Mouse (Mus musculus) thymus, postnatal 14 days (tissue): ENCODE data around the gene Camkk1.
A peak's percentile ranks its signal among the peaks of the same experiment; 100 is the strongest.

Source experiments
- DNase-seq: peaks from one replicate; pipeline ENCODE4 v3.0.0; 2021

Camkk1 gene

GRCm38 (mm10) chr11:73015391-73016102 lies 3.3 kb upstream of the Camkk1 start:
- DNase-seq = peak; percentile 3

GRCm38 (mm10) chr11:73016103-73016420 lies 2.7 kb upstream of the Camkk1 start:
- DNase-seq = no peak

- peak; percentile 97 for DNase-seq
Measured at GRCm38 (mm10) chr11:73019147-73019795, 463 bp downstream of the Camkk1 start.

- no peak for DNase-seq
Measured at GRCm38 (mm10) chr11:73020953-73021800, 2.4 kb downstream of the Camkk1 start.

- no peak for DNase-seq
Measured at GRCm38 (mm10) chr11:73023099-73023498, 4.3 kb downstream of the Camkk1 start.

GRCm38 (mm10) chr11:73023827-73024226 lies 5.0 kb downstream of the Camkk1 start:
- no peak for DNase-seq

- no peak for DNase-seq
Measured at GRCm38 (mm10) chr11:73024236-73024904, 5.6 kb downstream of the Camkk1 start.

GRCm38 (mm10) chr11:73026961-73027360 lies 8.2 kb downstream of the Camkk1 start:
- no peak for DNase-seq

GRCm38 (mm10) chr11:73030821-73031498 lies 12.2 kb downstream of the Camkk1 start:
- DNase-seq = peak; percentile 67

GRCm38 (mm10) chr11:73031536-73031935 lies 12.7 kb downstream of the Camkk1 start:
- no peak for DNase-seq

GRCm38 (mm10) chr11:73036077-73036476 lies 17.3 kb downstream of the Camkk1 start:
- DNase-seq = no peak

GRCm38 (mm10) chr11:73036889-73037288 lies 18.1 kb downstream of the Camkk1 start:
- DNase-seq = peak; percentile 37

- no peak for DNase-seq
Measured at GRCm38 (mm10) chr11:73037691-73038090, 18.9 kb downstream of the Camkk1 start.

GRCm38 (mm10) chr11:73039102-73039799 lies 20.4 kb downstream of the Camkk1 start:
- DNase-seq = peak; percentile 86

GRCm38 (mm10) chr11:73044229-73044755 lies 25.5 kb downstream of the Camkk1 start:
- no peak for DNase-seq

- no peak for DNase-seq
Measured at GRCm38 (mm10) chr11:73044789-73045188, 26.0 kb downstream of the Camkk1 start.

GRCm38 (mm10) chr11:73047542-73047996 lies 28.8 kb downstream of the Camkk1 start, which contains the start of gene Ncbp3:
Gene Ncbp3 (plus strand): TSS chr11:73047783.
- DNase-seq = peak; percentile 98

- DNase-seq = peak; percentile 83
Measured at GRCm38 (mm10) chr11:73048030-73048876, 29.4 kb downstream of the Camkk1 start.

- peak; percentile 66 for DNase-seq
Measured at GRCm38 (mm10) chr11:73049335-73049734, 30.5 kb downstream of the Camkk1 start.

GRCm38 (mm10) chr11:73052795-73053194 lies 34.0 kb downstream of the Camkk1 start:
- DNase-seq = no peak
